Mouse (Mus musculus) kidney, adult 2 months (tissue): ENCODE data around the gene Fam83g.

ENCODE experiments used
- CTCF ChIP-seq: fragments of 200-500 bp; conservative IDR thresholded peaks from 2 replicates; pipeline ENCODE4 v1.5.1; 2011; ENCODE audit warnings: low read depth, mild to moderate bottlenecking, control low read depth, low read length, moderate library complexity, mixed read lengths; ENCODE audit not compliant: insufficient read depth, insufficient read length
- POLR2A ChIP-seq: fragments of 200-500 bp; IDR thresholded peaks from one replicate; pipeline ENCODE4 v1.6.1; 2011; ENCODE audit warnings: low read depth, low read length, control low read depth

- TF ChIP-seq CTCF (no peak), POLR2A (no peak)
Measured at GRCm38 (mm10) chr11:61660806-61661392, 23.0 kb upstream of the Fam83g start.
